Mouse (Mus musculus) T-helper 1 cell (primary cell): Measurements from ENCODE around the gene Mtch1.

Source experiments
- in situ Hi-C: fragments of 300-600 bp; cut with MboI, MseI; formaldehyde crosslinking; loops from one replicate; pipeline ENCODE4 v1.15.1; 2025; ENCODE audit warnings: high pct_unique_total_duplicates

Gene Mtch1

DNA sequence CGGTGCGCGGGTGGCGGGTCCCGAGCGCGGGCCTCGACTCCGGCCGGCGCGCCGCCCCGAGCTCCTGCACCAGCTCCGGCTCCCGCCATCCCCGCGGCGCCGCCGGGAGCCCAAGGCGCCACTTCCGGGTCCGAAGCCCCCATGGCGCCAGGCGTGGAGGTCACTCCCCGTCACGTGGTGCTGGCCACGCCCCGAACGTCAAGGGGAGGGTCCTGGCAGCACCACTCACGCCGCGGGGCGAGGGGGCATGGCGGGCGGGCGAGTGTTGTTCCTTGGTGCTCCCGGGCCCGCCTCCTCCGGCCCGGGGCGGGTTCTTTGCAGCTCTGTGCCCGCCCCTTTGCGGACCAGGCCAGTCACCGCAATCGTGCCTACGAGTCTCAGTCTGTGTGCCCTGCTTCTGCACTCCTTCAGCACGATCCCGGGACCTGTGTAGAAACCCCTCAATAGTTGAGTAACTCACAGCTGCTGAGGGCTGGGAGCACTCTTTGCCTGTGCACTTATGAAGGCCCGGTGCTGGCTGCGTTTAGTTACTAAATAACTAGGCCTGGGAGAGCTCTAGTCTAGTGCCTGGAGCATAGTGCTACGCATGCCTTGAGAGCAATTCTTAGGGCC is at the start of gene Mtch1:
Gene Mtch1, minus strand, starts transcription at position 290 of the 612 bp plus-strand sequence.
- in situ Hi-C loops, result no loop called here

DNA sequence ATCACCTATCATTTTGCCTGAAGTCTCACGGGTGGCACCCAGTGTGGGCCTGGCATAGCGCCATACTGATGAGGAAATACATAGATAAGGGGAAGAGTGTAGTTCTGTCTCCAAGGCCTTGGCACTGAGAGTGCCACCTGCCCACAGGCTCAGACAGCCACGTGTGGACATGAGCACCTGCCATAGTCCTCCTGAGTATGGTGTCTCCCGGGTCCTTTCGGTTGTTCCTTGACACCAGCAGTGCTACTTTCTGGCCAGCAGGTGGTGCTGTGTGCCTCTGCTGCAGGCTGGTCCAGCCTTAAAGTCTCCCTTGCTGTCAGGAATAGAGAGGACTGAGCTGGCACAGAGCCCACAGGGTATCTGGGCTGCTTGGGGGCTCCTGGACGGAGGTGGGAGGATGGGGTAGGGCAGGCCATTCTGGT is 49.1 kb upstream of the Mtch1 start:
- in situ Hi-C loops, result loop anchor here (5.0 kb wide), 1 partner anchor 95 kb away; the partner anchor contains the start of gene Pim1

DNA sequence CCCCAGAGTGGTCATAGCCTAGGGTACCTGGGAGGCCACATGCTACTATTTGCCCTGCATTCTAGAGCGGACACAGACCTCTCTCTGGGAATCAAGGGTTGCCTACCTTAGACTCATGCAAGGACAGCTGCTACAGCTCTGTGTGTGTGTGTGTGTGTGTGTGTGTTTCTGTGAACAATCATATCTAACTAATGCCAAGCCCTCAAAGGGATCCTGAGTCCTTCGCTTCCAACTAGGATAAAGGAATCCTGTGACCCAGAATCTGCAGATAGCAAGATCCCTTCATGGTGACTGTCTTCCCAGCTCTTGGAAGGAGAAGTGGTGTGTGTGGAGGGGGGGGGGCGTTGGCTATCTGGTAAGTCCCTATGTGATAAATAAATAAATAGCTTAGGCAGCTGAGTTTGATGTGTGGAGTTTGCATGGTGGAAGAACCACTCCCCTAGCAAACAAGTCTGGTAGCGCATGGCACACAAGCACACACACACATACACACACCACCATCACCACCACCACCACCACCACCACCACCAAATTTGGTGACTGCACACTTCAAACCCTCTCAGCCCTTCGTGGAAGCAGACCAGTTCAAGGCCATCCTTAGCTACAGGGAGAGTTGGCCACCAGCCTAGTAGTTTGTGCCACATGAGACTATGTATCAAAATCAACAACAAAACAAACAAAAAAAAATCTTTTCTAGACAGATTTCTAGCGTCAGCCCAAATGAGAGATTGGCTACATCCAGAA is 48.5 kb upstream of the Mtch1 start:
- in situ Hi-C loops, result loop anchor here (5.0 kb wide), 1 partner anchor 96 kb away; the partner anchor contains the start of gene Pim1

DNA sequence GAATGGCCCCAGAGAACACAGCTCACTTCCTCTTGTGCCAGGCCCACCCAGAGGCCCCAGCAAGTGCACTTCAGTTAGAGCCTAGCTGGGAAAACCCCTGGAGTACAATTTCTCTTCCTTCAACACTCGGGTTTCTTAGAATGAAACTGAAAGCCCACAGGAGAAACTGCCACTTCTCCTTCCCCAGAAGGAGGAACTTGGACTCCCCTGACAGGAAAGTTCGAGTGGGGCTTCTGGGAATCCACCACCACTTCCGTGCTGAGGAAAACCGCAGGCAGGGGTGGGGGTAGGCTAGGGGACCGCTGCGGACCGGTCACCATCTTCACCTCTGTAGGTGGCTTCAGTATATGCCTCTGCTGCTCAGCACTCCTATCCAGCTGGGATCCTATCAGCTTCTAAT is 47.6 kb upstream of the Mtch1 start:
- in situ Hi-C loops, result loop anchor here (5.0 kb wide), 1 partner anchor 97 kb away; the partner anchor contains the start of gene Pim1

DNA sequence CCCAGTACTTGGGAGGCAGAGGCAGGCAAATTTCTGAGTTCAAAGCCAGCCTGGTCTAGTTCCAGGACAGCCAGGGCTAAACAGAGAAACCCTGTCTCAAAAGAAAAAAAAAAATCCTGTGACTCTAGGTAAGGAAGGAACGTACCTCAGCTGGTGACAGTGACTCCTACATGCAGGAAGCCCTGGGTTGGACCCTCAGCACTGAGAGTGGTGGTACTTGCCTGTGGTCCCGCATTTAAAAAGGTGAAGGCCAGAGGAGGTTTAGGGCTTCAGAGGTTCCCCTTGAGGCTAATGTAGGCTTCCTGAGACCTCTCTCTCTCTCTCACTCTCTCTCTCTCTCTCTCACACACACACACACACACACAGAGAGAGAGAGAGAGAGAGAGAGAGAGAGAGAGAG is 47.0 kb upstream of the Mtch1 start:
- in situ Hi-C loops, result loop anchor here (5.0 kb wide), 1 partner anchor 98 kb away; the partner anchor contains the start of gene Pim1

DNA sequence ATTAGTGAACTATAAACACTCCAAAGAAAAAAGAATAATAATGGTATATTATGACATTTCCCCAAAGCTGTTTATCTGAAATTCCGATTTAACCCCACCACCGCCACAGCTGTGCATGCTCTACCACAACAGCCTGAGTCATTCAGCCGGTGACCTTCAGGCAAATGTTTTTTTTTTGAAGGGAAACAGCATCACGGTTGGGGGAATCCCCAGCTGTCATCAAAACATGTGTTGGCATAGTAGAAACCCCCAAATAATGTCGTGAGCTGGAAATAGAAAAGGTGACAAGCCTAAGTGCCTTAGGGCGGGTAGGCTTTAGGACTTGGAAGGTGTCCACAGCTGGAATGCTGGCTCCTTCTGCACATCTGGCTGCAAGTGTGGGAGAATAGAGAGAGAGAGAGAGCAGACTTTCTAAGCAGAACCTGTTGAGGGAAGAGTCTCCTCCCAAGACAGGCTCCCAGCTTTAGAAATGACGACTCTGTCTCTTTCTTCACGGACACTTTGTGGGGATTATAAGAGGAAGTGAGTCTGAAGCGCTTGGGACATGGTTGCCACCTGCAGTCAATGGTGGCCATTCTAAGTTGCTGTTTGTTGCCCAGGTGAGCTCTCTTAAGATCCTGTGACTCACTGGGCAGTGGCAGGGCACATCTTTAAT is 46.5 kb upstream of the Mtch1 start:
- in situ Hi-C loops, result no loop called here

DNA sequence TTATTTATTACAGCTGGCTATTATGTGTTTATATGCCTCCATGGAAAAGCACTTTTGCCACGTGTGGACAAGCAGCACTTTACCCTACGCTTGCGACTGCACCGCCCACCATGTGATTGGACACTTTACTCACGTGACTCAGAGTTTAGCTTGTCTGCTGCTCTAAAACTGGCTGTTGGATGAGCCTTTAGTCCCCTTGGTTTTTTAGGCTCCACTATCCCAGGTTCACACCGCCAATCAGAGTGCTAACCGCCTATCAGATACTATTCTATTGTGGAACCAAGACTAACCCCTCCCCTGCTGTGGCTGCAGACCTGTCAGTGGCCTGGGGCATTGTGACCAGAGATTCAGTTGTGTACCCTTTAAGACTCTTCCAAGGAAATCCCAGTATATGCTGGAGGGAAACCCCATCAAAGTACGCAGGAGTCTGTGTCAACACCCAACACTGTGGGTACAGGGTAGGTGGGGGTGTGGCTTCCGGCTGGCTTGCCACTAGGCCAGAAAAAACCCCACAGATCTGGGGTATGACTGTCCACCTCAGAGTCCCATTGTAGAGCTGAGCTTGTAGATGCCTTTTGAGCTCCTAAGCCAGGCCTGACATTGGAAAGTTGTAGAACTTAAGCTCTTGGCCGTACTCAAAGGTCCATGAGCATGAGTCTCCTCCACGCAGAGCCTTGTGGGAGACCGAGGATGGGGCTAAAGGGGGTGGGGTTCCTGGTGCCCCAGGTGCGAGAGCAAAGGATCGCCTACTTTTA is 45.8 kb upstream of the Mtch1 start:
- in situ Hi-C loops, result no loop called here

DNA sequence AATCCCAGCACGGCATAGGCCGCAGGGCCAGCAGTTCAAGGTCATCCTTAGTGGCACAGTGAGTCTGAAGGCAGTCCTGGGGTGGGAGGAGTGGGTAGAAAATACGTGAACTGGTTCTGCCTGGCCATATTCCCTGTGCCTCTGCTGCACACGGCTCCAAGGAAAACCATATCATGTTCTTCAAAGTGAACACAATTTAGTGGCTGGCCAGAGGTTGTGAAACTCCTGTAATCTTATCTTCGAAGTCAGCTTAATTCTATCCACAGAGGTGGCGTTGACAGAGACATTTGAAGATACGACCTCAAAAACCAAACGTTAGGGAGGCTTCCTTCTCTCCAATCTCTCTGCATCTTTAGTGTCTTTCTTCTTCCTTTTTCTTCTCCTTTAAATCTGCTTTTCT is 43.5 kb upstream of the Mtch1 start:
- in situ Hi-C loops, result no loop called here

DNA sequence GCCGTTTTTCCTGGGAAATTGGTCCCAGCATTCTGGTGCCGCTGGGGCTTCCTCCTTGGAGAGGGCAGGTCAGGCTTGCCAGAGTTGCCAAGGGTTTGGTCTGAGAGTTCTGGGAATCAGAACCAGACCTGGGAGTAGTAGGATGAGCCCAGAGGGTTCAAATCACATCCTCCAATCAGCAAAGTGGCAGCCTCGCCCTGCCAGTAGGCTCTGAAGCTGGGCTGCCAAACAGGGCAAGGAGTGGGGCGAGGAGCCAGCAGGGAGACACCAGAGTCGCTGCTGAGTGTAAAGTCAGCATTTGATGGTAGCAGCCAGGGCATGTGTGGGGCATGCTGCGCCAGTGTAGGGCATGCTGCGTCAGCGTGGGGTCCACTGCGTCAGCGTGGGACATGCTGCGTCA is 41.2 kb upstream of the Mtch1 start:
- in situ Hi-C loops, result no loop called here

DNA sequence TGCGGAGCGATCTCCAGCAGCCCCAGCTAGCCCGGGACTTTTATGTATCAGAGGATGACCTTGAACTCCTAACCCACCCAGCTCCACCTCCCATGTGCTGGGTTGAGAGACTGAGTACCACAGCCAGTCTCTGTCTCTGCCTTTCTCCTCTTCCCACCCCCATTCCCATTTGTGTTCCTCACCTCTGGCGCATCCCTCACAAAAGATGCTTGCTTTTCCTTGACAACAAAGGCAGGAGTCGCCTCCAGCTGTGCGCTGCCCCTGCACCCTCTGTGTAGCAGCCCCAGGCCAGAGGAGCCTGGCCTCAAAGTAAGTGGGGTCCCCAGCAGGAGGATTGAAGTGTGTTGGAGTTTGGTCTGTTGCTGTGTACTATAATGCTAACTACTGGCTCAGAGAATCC is 38.0 kb upstream of the Mtch1 start:
- in situ Hi-C loops, result no loop called here

DNA sequence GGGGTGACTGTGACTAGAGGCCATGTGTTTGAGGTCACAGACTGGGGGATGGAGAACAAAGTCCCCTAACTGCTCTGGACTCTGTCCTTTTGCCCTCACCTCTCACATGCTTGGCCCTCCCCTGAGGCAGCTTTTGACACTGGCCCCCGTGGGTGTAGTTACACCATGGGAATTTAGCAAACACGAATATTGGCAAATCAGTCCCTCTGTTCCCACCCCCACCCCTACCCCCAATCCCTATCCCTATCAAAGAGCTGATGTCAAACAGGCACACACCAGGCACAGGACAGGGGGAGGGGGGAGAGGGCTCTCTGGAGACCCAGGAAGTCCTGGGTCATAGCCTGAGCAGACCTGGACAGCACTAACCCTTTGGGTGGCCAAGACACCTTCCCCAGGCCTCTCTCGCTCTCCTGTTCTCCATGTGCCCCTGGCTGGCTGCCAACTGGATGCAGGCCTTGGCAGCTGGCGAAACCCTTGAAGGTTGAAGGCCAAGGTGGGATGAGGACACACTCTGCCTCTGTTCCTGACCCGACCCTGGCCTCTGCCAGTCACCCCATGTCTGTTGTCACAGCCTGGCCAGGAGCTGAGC is 37.2 kb upstream of the Mtch1 start:
- in situ Hi-C loops, result loop anchor here (5.0 kb wide), 1 partner anchor 127 kb away; no protein-coding TSS in a partner anchor

DNA sequence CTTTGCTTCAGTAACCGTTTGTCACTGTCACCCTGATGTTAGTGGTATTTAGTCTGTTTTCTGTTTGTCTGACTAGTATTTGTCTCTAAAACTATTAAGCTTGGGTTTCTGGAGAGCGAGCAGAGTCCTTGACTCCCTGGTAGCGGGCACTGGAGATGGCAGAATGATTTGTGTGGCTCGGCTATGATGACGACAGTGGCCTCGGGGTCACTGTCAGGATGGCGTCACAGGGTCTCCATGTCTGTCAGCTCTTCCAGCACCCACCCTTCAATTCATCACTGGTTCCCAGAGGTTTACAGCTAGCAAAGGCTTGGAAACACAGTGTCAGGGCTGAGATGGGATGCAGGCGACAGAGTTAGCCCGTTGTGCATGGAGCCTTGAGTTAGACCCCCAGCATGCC is 36.2 kb upstream of the Mtch1 start:
- in situ Hi-C loops, result loop anchor here (5.0 kb wide), 1 partner anchor 128 kb away; no protein-coding TSS in a partner anchor

DNA sequence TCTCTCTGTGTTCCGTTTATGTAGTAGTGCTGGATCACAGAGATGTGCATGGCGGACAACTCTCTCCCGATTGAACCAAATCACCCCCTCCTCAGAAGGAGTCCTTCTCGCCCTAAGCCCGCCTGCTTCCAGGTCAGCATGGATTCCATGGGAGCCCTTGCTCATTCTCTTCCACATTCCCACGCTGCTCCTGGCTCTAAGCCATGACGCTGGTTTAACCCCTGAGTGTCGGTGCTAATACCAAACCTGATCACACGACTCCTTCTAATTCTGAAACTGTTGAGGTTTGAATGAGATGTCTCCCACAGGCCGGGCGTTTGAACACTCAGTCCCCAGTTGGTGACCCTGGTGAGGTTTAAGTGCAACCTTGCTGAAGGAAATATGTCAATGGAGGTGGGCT is 34.7 kb upstream of the Mtch1 start:
- in situ Hi-C loops, result loop anchor here (5.0 kb wide), 1 partner anchor 130 kb away; no protein-coding TSS in a partner anchor

DNA sequence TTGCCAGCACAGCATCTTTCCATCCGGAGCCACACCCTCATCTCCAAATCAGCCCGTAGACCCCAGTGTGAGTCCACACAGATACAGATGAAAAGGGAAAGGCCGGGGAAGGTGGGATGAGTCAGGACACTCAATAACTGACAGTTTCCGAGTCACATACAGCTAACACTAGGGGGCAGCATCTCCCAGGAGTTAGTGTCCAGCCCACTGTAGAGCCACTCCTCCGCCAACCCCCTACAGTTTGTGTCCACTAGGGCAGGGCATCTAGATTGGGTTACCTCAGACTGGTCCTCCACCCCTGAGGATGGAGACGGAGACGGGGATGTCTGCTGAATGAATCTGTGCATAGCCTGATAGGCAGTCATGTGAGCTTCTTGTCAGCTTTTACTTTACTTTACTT is 33.7 kb upstream of the Mtch1 start:
- in situ Hi-C loops, result loop anchor here (5.0 kb wide), 1 partner anchor 131 kb away; no protein-coding TSS in a partner anchor

DNA sequence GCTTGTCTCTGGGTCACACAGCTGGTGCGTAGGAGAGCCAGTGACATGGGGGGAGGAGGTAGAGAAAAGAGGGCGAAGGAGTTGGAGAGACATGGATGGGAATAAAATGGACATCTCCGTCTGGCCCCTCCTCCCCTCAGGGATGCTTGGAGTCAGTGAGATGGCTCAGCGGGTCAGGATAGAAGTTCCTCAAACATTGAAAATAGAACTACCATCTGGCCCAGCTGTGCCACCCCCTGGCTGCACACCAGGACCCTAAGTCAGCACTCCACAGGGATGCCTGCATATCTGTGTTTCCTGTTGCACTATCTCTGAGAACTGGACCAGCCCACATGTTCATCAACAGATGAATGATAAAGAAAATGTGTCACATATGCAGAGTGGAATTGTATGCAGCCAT is 32.5 kb upstream of the Mtch1 start:
- in situ Hi-C loops, result loop anchor here (5.0 kb wide), 1 partner anchor 132 kb away; no protein-coding TSS in a partner anchor

DNA sequence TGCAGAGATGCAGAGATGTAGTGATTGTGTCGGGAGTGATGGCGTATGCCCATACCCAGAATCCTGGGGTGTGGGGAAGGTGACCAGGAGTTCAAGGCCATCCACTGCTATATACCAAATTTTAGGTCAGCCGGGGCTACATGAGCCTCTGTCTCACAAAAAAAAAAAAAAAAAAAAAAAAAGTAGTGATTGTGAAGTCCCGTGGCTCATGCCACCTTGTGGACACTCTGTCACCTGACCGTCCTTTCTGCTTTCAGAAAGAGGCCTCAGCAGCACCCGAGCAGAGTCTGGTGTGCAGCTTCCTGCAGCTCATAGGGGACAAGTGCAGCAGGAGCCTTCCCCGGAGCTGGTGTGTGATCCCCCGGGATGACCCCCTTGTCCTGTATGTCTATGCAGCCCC is 30.3 kb upstream of the Mtch1 start:
- in situ Hi-C loops, result no loop called here

DNA sequence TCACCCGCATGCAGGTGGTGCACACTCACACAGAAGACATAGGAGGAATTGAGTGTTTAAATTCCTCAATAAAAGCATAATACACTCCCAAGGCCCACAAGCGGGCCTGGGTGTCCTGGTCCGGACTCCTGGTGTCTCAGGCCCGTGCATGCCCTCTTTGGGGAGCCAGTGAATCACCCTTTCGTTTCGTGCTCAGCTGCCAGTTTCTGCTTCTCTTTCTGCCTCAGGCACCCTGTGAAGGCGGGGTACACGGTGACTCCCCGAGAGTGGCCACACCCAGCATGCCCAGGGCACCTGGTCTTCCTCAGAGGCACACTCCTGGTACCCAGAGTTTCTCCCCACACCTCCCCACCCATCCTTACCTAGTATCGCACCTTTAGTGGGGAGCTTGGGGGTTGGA is 28.1 kb upstream of the Mtch1 start:
- in situ Hi-C loops, result no loop called here

DNA sequence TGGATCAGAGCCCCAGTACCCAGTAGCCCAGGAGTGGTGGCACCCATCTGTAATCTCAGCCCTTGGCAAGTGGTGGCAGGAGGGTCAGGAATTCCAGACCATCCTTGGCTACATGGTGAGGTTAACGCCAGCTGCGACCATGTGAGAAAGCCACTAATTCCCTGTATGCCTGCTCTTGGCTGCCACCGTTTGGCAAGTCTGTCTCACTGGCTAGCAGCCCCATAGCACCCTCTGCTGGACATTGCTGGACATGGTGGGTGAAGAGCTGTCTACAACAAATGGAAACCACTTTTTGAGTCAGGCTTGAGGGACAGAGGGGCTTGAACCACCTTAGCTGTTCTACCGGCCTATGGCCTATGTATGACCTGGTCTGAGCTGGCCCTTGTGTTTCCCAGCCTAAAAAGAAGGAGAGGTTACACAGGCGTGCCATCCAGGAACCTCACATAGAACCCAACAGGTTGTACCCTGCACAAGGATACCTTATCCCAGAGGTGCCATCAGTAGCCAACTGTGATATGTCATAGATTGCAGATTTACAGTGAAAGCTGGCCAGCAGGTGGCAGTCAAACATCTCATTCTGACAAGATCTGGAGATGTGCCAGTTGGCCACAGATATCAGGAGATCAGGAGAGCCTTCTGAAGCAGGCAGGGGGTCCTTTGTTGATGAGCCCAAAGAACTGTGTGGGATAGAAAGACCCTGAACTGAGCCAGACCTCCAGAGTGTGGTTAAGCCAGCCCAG is 23.4 kb upstream of the Mtch1 start:
- in situ Hi-C loops, result no loop called here

DNA sequence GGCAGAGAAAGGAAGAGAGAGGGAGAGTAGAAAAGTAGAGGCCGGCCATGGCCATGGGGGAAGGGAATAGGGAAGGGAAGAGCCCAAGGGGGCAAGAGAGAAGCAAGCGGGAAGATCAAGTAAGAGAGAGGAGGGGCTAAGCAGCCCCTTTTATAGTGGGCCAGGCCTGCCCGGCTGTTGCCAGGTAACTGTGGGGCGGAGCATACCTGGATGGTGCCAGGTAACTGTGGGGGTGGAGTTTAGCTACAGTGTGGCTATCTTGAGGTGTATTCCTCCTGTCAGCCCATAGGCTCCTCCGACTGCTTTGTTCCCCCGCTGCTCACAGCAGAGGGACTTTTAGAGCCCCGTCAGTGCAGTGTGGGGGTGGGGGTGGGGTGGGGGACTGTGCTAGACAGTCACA is 21.0 kb upstream of the Mtch1 start:
- in situ Hi-C loops, result no loop called here

DNA sequence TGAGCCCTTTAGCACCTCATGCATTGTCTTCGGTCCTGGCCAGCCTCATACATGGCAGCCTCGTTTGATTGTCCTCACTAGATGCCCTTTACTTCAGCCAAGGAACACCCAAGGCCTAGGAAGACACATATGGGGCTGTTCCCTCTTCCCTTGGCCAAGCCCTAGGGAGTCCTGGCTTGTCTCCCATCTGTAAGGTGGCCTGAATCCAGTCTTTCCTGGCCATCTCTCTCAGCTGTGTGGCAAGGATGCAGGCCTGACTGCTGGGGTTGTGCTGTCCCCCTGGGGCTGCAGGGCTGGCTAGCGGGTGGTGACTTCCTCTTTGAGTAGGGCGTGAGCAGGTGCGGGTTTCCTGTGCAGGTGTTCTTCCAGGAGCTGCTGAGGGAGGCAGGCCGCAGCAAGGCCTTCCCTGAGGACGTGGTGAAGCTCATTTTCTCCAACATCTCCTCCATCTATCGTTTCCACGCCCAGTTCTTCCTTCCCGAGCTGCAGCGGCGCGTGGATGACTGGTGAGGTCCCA is 17.4 kb upstream of the Mtch1 start:
- in situ Hi-C loops, result no loop called here
